Mouse (Mus musculus): ENCODE data around the gene Alox15. TPM values are rescaled to one million over a fixed set of nuclear protein-coding genes. Genes with fewer than 3 reads are reported as not detected.
"Not testable (repeated sequence)": the region's sequence is repeated elsewhere in the genome, so short reads cannot be mapped to it uniquely, and the experiment has no call there.

Alox15 gene
- 0.09 TPM in 1 of 2 replicates, not detected in the other for polyA plus RNA-seq (2016; fragmentation: Nextera tagmentation; extraction: Ambion mirVana)

GRCm38 (mm10) chr11:70351868-70352267, at the start of gene Alox15:
Gene Alox15, minus strand, starts transcription at chr11:70352031.
- no peaks in the 10 kb centered on the region for H3K9me3 ChIP-seq
- H3K4me2 ChIP-seq, result peak within 1 kb of the TSS; percentile 66
- H3K27me3 ChIP-seq, result peaks cover 70% of the 10 kb centered on the region
- peaks cover 13% of the 10 kb centered on the region for H3K4me1 ChIP-seq (replicated peaks)
- no peak for ATAC-seq (ENCODE audit: insufficient number of reproducible peaks, insufficient read depth, low FRiP score, low TSS enrichment, low read depth)
- H3K27ac ChIP-seq, result no peak within 1 kb of the TSS
- no peaks in the 10 kb centered on the region for H3K36me3 ChIP-seq
- WGBS, result under 1% methylated on average over 19 of the region's 19 CpGs
- peak within 1 kb of the TSS; percentile 41 for H3K4me3 ChIP-seq (replicated peaks)
- H3K9ac ChIP-seq (replicated peaks), result peak within 1 kb of the TSS; percentile 40

GRCm38 (mm10) chr11:70389421-70389820, 37.6 kb upstream of the Alox15 start:
- Histone ChIP-seq H3K4me3 (replicated peaks) (no peak overlapping the region), H3K27ac (no peak overlapping the region), H3K9ac (replicated peaks) (no peak overlapping the region), H3K9me3 (no peaks in the 10 kb centered on the region), H3K36me3 (peaks cover 59% of the 10 kb centered on the region), H3K27me3 (no peaks in the 10 kb centered on the region), H3K4me1 (replicated peaks) (no peaks in the 10 kb centered on the region), H3K4me2 (no peak overlapping the region)
- WGBS, result 92% methylated on average over 5 of the region's 5 CpGs
- ATAC-seq (ENCODE audit: insufficient number of reproducible peaks, insufficient read depth, low FRiP score, low TSS enrichment, low read depth), result no peak

- no peak overlapping the region for H3K9ac ChIP-seq (replicated peaks)
- 90% methylated on average over 5 of the region's 5 CpGs for WGBS
- no peak overlapping the region for H3K27ac ChIP-seq
- no peaks in the 10 kb centered on the region for H3K4me1 ChIP-seq (replicated peaks)
- peaks cover 39% of the 10 kb centered on the region for H3K36me3 ChIP-seq
- no peak overlapping the region for H3K4me3 ChIP-seq (replicated peaks)
- no peaks in the 10 kb centered on the region for H3K27me3 ChIP-seq
- no peak overlapping the region for H3K4me2 ChIP-seq
- no peaks in the 10 kb centered on the region for H3K9me3 ChIP-seq
- no peak for ATAC-seq (ENCODE audit: insufficient number of reproducible peaks, insufficient read depth, low FRiP score, low TSS enrichment, low read depth)
Measured at GRCm38 (mm10) chr11:70387436-70387835, 35.6 kb upstream of the Alox15 start.

DNA sequence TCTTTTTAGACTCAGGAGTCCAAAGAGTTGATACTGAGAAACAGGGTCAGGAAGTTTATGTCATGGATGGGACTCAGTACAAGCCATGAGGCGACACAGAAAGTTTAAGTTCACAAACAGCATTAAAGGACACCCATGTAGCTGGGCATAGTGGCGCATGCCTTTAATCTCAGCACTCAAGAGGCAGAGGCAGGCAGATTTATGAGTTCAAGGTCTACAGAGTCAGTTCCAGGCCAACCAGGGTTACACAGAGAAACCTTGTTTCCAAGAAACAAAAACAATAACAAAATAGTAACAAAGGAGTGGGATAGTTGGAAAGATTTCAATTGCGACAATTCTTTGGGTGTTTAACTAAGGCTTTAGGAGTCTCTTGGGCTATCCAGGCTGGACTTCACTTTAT, 32.3 kb upstream of the Alox15 start:
- WGBS, result 78% methylated on average over 3 of the region's 3 CpGs
- no peaks in the 10 kb centered on the region for H3K27me3 ChIP-seq
- H3K27ac ChIP-seq, result no peak overlapping the region
- ATAC-seq (ENCODE audit: insufficient number of reproducible peaks, insufficient read depth, low FRiP score, low TSS enrichment, low read depth), result no peak
- H3K4me2 ChIP-seq, result no peak overlapping the region
- no peaks in the 10 kb centered on the region for H3K4me1 ChIP-seq (replicated peaks)
- no peak overlapping the region for H3K4me3 ChIP-seq (replicated peaks)
- no peak overlapping the region for H3K9ac ChIP-seq (replicated peaks)
- H3K36me3 ChIP-seq, result peaks cover 21% of the 10 kb centered on the region
- no peaks in the 10 kb centered on the region for H3K9me3 ChIP-seq

DNA sequence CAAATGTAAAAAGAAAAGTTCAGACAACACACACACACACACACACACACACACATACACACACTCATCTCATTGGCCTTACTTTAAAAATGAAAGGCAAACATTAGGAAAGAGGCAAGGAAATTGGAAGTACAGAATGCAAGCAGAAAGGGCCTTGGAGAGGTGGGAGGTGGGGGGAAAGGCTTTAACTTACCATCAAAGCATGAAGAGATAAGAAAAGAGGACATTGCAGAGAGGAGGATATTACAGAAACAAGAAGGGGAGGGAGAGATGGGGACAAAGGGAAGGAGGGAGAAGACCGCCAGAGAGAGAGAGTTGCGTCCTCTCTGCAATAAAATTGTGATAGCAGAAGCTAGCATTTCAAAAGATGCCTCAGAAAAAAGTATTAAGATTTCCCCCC, 29.5 kb upstream of the Alox15 start:
- Histone ChIP-seq H3K27ac (no peak overlapping the region), H3K4me2 (no peak overlapping the region), H3K27me3 (peaks cover under 1% of the 10 kb centered on the region; the same call in 1 of the 2 replicates), H3K9ac (replicated peaks) (no peak overlapping the region), H3K4me3 (replicated peaks) (no peak overlapping the region), H3K4me1 (replicated peaks) (no peaks in the 10 kb centered on the region), H3K9me3 (no peaks in the 10 kb centered on the region), H3K36me3 (peaks cover 7% of the 10 kb centered on the region; the same call in 1 of the 2 replicates)
- WGBS, result 87% methylated on average over 2 of the region's 2 CpGs
- no peak for ATAC-seq (ENCODE audit: insufficient number of reproducible peaks, insufficient read depth, low FRiP score, low TSS enrichment, low read depth)

DNA sequence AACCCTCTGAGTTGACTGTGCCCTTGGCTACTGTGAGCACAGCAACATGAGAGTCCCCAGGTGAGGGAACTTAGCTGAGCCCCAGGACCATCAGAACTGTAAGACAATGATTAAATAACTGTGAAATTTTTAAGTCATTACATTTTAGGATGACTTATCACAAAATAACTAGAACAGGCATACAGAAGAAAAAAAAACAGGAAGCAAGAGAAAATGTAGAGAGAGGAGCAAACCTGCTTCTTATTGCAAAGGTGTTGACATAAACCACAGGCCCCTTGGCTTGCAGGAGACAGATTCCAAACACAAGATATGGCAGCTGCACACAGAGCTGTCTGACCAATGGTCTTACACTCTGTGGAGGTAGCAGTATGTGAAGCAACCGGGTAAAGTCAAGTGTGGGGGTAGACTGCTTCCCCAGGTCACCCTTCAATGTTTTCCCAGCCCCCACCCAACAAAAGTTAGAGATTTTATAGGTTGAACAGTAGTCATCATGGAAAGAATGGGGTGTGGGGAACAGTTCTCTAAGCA, 28.7 kb upstream of the Alox15 start:
- no peak overlapping the region for H3K9ac ChIP-seq (replicated peaks)
- no peak overlapping the region for H3K4me3 ChIP-seq (replicated peaks)
- no peak overlapping the region for H3K4me2 ChIP-seq
- H3K9me3 ChIP-seq, result no peaks in the 10 kb centered on the region
- no peak for ATAC-seq (ENCODE audit: insufficient number of reproducible peaks, insufficient read depth, low FRiP score, low TSS enrichment, low read depth)
- H3K4me1 ChIP-seq (replicated peaks), result no peaks in the 10 kb centered on the region
- H3K36me3 ChIP-seq, result peaks cover 5% of the 10 kb centered on the region; the same call in 1 of the 2 replicates
- peaks cover 4% of the 10 kb centered on the region; the same call in 1 of the 2 replicates for H3K27me3 ChIP-seq
- no peak overlapping the region for H3K27ac ChIP-seq
- 84% methylated on average over 1 of the region's 1 CpGs for WGBS

- WGBS, result 74% methylated on average over 6 of the region's 6 CpGs
- ATAC-seq (ENCODE audit: insufficient number of reproducible peaks, insufficient read depth, low FRiP score, low TSS enrichment, low read depth), result no peak
- peaks cover 14% of the 10 kb centered on the region for H3K27me3 ChIP-seq
Measured at GRCm38 (mm10) chr11:70376054-70376453, 24.2 kb upstream of the Alox15 start.

DNA sequence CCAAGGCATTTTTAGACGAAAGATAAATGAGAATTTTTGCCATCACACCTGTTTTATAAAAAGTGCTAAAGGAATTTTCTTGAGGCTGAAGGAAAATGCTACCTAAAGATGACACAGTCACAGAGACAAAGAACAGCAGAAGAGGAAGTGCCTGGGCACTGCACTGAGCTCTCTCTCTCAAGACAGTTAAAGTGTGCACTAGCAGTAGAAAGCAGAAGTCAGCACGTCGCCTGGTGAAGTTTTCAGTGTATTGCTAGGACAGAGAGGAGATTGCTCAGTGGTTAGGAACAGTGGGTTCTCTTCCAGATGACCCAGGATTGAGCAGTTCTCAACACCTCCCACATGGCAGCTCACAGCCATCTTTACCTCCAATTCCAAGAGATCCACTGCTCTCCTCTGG, 22.5 kb upstream of the Alox15 start:
- ATAC-seq (ENCODE audit: insufficient number of reproducible peaks, insufficient read depth, low FRiP score, low TSS enrichment, low read depth), result no peak
- Histone ChIP-seq H3K9me3 (no peaks in the 10 kb centered on the region), H3K9ac (replicated peaks) (no peak overlapping the region), H3K4me2 (no peak overlapping the region), H3K4me3 (replicated peaks) (no peak overlapping the region), H3K4me1 (replicated peaks) (no peaks in the 10 kb centered on the region), H3K36me3 (no peaks in the 10 kb centered on the region), H3K27me3 (peaks cover 14% of the 10 kb centered on the region), H3K27ac (no peak overlapping the region)
- 69% methylated on average over 3 of the region's 3 CpGs for WGBS

More at GRCm38 (mm10) chr11:70376054-70376453, 24.2 kb upstream of the Alox15 start:
- H3K27ac ChIP-seq, result no peak overlapping the region
- no peak overlapping the region for H3K4me3 ChIP-seq (replicated peaks)
- H3K4me2 ChIP-seq, result no peak overlapping the region
- H3K4me1 ChIP-seq (replicated peaks), result no peaks in the 10 kb centered on the region
- no peak overlapping the region for H3K9ac ChIP-seq (replicated peaks)
- H3K9me3 ChIP-seq, result no peaks in the 10 kb centered on the region
- no peaks in the 10 kb centered on the region for H3K36me3 ChIP-seq

DNA sequence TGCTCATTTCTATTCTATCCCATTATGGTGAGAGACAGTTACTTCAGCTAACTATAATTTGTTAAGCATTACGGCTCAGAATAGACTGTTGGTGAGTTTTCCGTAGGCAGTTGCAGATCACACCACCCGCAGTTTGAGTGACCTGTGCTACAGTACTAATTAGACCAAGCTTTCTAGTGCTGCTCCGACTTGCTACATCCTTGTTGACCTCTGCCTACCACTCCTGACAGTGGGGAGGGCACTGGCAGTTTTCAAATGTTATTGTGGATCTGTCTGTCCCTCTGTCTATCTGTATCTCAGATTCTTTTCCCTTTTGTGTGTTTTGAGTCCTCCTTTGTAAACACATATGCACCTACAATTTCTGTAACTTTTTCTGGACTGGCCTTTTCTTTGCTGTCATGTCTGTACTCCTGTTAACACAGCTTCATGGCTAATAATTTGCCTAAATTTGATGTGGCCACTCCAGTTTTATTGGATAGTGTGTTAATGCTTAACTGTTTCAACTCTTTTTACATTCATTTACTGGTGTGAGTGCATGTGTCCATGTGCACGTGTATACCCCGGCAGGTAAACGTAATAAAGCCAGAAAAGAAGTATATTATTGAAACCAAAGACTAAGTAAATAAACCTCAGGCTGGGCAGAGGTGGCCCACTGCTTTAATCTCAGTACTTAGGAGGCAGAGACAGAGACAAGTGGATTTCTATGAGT, 21.2 kb upstream of the Alox15 start:
- Histone ChIP-seq H3K9ac (replicated peaks) (no peak overlapping the region), H3K4me3 (replicated peaks) (no peak overlapping the region), H3K27ac (no peak overlapping the region), H3K4me2 (no peak overlapping the region), H3K9me3 (no peaks in the 10 kb centered on the region), H3K27me3 (peaks cover 14% of the 10 kb centered on the region), H3K4me1 (replicated peaks) (no peaks in the 10 kb centered on the region), H3K36me3 (no peaks in the 10 kb centered on the region)
- no peak for ATAC-seq (ENCODE audit: insufficient number of reproducible peaks, insufficient read depth, low FRiP score, low TSS enrichment, low read depth)
- WGBS, result 67% methylated on average over 7 of the region's 7 CpGs

DNA sequence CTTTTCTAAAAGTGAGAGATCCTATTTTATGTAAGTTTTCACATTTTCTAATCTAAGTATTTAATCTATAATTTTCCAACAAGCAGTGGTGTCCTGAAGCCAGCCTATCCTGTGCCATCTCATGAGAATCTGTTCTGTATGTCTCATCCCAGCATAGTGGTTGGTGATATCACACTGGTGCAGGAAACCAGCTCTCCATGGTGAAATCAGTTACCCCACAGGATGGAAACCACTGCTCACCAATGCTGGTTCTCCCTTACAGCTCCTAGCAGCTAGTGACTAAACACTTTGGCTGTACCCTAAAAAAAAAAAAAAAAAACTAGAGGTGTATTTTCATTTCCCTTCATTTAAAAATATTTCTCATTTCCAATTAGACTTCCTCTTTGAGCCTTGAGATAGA, 20.6 kb upstream of the Alox15 start:
- no peak for ATAC-seq (ENCODE audit: insufficient number of reproducible peaks, insufficient read depth, low FRiP score, low TSS enrichment, low read depth)
- H3K27me3 ChIP-seq, result peaks cover 14% of the 10 kb centered on the region
- H3K9me3 ChIP-seq, result no peaks in the 10 kb centered on the region
- H3K4me3 ChIP-seq (replicated peaks), result no peak overlapping the region
- no peak overlapping the region for H3K27ac ChIP-seq
- H3K4me1 ChIP-seq (replicated peaks), result no peaks in the 10 kb centered on the region
- no peak overlapping the region for H3K9ac ChIP-seq (replicated peaks)
- H3K36me3 ChIP-seq, result no peaks in the 10 kb centered on the region
- no peak overlapping the region for H3K4me2 ChIP-seq

DNA sequence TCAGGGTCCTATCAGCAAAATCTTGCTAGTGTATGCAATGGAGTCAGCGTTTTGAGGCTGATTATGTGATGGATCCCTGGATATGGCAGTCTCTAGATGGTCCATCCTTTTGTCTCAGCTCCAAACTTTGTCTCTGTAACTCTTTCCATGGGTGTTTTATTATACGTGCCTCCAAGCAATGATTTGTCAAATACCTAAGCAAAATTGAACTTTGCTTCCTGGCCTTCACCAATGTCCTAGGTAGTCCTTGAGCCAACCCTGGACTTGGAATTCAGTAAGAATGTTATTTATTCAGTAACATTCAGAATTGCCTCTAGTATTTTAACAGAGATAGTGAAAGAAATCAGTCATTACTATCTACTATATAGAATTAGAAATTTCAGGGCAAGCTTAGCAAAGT, 16.8 kb upstream of the Alox15 start:
- not testable (repeated sequence) for H3K4me3 ChIP-seq (replicated peaks); H3K4me1 ChIP-seq (replicated peaks); H3K9me3 ChIP-seq; ATAC-seq (ENCODE audit: insufficient number of reproducible peaks, insufficient read depth, low FRiP score, low TSS enrichment, low read depth); H3K27ac ChIP-seq; H3K9ac ChIP-seq (replicated peaks); H3K4me2 ChIP-seq; H3K36me3 ChIP-seq; H3K27me3 ChIP-seq
- 71% methylated on average over 2 of the region's 2 CpGs for WGBS

GRCm38 (mm10) chr11:70367701-70368100, 15.9 kb upstream of the Alox15 start:
- not testable (repeated sequence) for H3K9ac ChIP-seq (replicated peaks); H3K27ac ChIP-seq; H3K4me3 ChIP-seq (replicated peaks); ATAC-seq (ENCODE audit: insufficient number of reproducible peaks, insufficient read depth, low FRiP score, low TSS enrichment, low read depth); H3K36me3 ChIP-seq; H3K4me2 ChIP-seq; H3K4me1 ChIP-seq (replicated peaks); H3K27me3 ChIP-seq
- peaks cover 13% of the 10 kb centered on the region for H3K9me3 ChIP-seq
- 82% methylated on average over 6 of the region's 6 CpGs for WGBS
